Mouse (Mus musculus) cortical plate, adult 2 months (tissue): Measurements from ENCODE around the gene Nmnat3. TPM values are rescaled to one million over a fixed set of nuclear protein-coding genes. Genes with fewer than 3 reads are reported as not detected.
A peak's percentile ranks its signal among the peaks of the same experiment; 100 is the strongest.

Source experiments
- H3K27ac ChIP-seq: fragments of 200-500 bp; 2 replicates; pipeline ENCODE4 v1.5.1; 2012; ENCODE audit warnings: low read length, control low read depth, inconsistent platforms; ENCODE audit not compliant: insufficient read depth
- H3K4me1 ChIP-seq: fragments of 200-500 bp; 2 replicates; pipeline ENCODE4 v1.6.1; 2011; ENCODE audit warnings: low read length; ENCODE audit not compliant: control insufficient read depth, insufficient read depth
- H3K4me3 ChIP-seq: fragments of 200-500 bp; 2 replicates; pipeline ENCODE4 v1.5.1; 2011; ENCODE audit warnings: mild to moderate bottlenecking, low read length, control low read depth; ENCODE audit not compliant: insufficient read depth
- CTCF ChIP-seq: fragments of 200-500 bp; IDR thresholded peaks from 2 replicates; pipeline ENCODE4 v1.5.1; 2011; ENCODE audit warnings: mild to moderate bottlenecking, control low read depth, low read length; ENCODE audit not compliant: insufficient read depth; ENCODE audit errors: extremely low read depth
- POLR2A ChIP-seq: fragments of 200-500 bp; IDR thresholded peaks from 2 replicates; pipeline ENCODE4 v1.6.1; 2011; ENCODE audit warnings: mild to moderate bottlenecking, low read length, control low read depth; ENCODE audit not compliant: insufficient read depth; ENCODE audit errors: extremely low read depth
- polyA plus RNA-seq: library from polyadenylated mRNA; depleted of rRNA; stranded (reverse); fragments of >200 nt; gene quantifications from 2 replicates; pipeline ENCODE4 v1.2.3, GENCODE M21; 2012

Nmnat3 gene
- polyA plus RNA-seq, 1 experiment, result 2.9 TPM

DNA sequence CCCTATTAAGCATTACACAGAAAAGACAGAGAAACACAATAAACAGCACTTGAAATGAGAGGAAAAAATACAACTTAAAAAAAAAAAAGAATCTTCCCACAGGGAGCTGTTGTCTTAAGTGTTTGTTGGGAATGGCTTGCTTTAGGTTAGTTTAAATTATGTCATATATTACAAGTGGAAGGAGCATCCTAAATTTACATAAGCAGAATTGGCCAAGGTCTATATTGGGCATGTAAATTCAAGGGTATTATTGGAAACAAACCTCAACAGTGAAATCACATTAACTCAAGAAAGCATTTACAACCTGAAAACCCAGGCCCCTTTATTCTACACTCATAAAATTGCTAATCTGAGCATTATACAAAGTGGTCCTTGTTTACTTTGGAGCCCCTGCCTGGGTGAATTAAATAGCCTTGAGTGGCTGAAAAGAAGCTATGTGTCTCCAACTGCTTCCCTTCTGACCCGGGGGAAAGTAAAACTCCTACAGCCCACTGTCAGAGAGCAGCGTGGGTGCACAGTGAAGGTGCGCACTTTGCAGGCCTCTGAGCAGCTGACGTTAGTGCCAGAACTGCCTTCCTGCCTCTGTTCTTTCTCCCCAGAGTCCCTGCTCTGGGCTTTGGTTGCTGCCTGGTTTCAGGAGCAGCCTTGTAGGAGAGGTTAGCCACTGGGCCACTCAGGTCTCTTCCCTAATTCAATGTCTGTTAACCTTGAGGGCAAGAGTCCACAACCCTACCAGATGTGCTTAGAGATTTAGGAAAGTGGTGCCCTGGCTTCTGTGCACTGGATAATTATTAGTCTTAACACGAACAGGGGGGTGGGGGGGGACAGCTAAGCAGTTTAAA, 88.3 kb downstream of the Nmnat3 start:
- peaks cover 4% of the 10 kb centered on the region for H3K4me1 ChIP-seq
- H3K27ac ChIP-seq, result no peak overlapping the region
- TF ChIP-seq CTCF, result no peak
- no peak overlapping the region for H3K4me3 ChIP-seq

DNA sequence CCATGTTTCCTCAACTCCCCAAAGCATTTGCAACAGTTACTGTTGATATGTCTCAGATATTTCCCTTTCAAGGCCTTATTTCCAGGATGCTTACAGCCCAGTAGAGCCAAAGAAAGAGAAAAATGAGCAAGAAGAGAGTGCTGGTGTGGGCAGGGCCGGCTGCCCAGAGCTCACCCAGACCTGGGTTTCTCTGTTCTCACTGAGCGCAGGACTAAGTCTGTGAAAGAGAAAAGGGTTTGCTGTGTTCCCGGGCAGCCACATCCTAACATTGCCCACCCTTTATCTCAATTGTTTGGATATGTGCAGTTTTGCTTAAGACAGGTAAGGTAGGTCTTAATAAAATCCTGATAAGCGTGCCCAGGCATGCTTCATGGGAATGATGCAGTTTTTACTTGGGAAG, 92.5 kb downstream of the Nmnat3 start:
- H3K4me3 ChIP-seq, result no peak overlapping the region

DNA sequence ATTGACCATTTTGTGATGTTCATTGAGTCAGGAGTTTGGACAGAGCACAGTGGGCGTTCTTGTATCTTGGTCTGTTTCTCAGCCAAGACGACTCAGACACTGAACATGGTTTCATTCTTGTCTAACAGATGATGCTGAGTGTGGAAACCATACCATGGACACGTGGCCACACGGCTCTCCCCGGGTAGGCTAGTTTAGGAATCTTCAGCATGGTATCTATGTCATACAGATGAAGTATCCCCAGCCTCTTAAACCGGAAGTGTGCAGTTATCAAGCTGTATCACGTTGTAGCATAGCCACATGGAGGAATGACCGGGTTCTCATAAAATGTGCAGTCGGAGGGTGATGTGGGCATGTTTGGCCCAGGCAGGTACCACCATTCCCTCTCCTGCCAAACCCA, 93.4 kb downstream of the Nmnat3 start:
- Histone ChIP-seq H3K4me3 (no peak overlapping the region), H3K27ac (no peak overlapping the region), H3K4me1 (peaks cover 4% of the 10 kb centered on the region)
- TF ChIP-seq POLR2A, result no peak
- no peak for TF ChIP-seq CTCF

More for the DNA sequence above, 92.5 kb downstream of the Nmnat3 start:
- Histone ChIP-seq H3K27ac (no peak overlapping the region), H3K4me1 (peaks cover 4% of the 10 kb centered on the region)
- no peak for TF ChIP-seq POLR2A
- no peak for TF ChIP-seq CTCF

DNA sequence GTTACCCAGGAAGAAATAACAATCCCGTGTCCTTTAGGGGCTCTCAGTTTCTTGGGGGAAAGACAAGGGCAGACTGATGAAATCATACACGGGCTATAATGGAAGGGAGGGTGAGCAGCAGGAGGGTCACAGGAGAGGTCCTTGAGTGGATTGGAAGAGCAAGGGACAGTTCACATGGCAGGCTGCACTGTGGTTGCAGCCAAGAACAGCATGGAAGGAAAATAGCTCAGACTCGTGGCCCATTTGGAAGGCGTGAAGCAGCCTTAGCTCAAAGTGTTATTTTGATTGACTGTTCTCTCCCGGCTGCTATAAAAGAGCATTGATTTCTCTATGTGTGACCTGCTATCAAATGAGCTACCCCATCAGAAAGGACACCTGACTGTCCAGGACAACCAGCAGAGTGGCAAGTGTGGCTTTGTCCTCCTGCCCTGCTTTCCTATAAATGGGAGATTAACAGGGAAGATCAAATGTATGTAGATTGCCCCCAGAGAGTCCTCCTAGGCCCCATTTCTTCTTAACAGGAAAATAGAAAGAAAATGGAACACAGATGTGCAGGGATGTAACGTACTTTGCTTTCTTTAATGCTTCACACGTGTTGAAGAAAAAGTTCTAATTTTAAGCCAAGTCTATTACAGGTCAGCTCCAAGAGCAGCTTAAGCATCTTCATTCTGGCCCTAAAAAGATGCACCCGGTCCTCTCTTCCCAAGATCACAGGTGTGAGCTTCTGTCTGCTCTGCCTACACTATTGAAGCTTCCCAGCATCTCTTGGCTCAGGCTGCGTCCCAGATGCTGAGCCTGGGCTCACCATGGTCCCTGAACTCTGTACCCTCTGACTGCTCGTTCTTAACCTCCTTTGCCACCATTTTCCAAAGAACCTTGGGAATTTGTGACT, 100.8 kb downstream of the Nmnat3 start:
- TF ChIP-seq POLR2A (no peak), CTCF (no peak)
- H3K4me1 ChIP-seq, result peaks cover 7% of the 10 kb centered on the region
- H3K27ac ChIP-seq, result no peak overlapping the region
- H3K4me3 ChIP-seq, result no peak overlapping the region

DNA sequence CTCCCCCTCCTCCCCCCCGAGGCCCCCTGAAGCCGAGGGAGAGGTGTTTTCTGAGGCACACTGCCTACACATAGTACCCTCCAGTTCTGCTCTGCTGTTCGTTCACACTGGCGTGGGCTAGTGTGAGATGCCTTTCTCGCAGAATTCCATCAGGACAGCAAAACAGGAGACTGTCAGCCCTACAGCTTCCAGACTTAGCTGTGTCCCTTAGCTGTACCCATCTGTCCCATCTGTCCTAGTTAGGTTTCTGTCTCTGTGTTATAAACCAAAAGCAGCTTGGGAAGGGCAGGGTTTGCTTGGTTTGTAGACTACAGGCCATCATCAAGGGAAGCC, 101.4 kb downstream of the Nmnat3 start:
- H3K4me3 ChIP-seq, result no peak overlapping the region
- H3K4me1 ChIP-seq, result peaks cover 7% of the 10 kb centered on the region
- no peak overlapping the region for H3K27ac ChIP-seq
- TF ChIP-seq POLR2A (no peak), CTCF (no peak)

DNA sequence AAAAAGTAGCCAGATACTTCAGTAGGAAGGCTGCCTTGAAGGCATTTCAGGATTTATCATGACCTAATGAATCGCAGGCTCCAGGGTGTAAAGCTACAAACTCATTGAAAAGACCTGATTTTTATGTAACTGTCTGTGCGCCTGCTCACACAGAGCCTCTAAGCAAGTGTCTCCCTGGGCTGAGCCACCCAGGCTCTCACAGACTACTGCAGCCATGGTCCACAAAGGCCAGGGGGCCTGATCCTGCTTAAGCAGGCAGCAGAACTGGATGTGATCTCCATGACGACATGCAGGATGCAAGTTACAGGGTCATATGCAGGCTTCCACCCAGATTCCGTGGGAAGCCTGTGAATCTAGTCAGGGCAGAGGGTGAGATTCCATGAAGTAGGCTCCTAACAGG, 106.3 kb downstream of the Nmnat3 start:
- no peak overlapping the region for H3K4me3 ChIP-seq
- no peak for TF ChIP-seq CTCF
- TF ChIP-seq POLR2A, result no peak
- no peak overlapping the region for H3K27ac ChIP-seq
- H3K4me1 ChIP-seq, result 0 out of 2 replicates have a peak, but pooled peaks cover 2% of the 10 kb centered on the region

DNA sequence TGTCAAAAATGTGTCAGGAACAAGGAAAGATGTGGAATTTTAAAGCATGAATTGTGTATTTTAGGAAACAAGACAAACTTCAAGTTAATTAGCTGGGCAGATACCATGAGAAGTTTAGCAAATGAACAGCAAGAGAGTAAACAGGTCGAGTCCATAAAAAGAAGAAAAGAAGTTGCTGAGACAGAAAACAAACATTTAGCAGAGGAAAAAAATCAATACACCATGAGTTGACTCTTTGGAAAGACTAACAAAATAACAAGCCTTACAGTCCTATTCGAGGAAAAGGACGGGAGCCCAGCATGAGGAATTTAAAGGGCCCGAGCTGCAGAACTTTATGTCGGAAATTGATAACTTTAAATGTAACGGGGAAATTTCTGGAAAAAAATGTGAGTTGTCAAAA, 110.0 kb downstream of the Nmnat3 start:
- TF ChIP-seq CTCF (no peak), POLR2A (no peak)
- H3K27ac ChIP-seq, result no peak overlapping the region
- no peak overlapping the region for H3K4me3 ChIP-seq
- peaks cover 4% of the 10 kb centered on the region for H3K4me1 ChIP-seq

DNA sequence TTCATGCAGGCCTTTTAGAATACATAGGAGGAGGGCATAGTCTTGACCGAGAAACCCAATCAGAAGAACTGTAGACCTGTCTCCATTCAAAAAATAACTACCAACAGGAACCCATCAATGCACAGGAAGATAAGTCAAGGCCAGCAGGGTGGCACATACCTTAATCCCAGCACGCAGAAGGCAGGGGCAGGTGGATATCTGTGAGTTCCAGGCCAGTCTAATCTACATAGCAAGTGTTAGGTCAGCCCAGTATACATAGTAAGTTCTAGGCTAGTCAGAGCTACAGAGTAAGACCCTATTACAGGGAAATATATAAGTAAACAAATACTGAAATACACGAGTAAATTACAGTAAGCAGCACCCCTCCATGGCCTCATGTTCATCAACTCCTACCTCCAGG, 110.6 kb downstream of the Nmnat3 start:
- TF ChIP-seq CTCF (no peak), POLR2A (no peak)
- no peak overlapping the region for H3K4me3 ChIP-seq
- no peak overlapping the region for H3K27ac ChIP-seq
- H3K4me1 ChIP-seq, result peaks cover 4% of the 10 kb centered on the region

DNA sequence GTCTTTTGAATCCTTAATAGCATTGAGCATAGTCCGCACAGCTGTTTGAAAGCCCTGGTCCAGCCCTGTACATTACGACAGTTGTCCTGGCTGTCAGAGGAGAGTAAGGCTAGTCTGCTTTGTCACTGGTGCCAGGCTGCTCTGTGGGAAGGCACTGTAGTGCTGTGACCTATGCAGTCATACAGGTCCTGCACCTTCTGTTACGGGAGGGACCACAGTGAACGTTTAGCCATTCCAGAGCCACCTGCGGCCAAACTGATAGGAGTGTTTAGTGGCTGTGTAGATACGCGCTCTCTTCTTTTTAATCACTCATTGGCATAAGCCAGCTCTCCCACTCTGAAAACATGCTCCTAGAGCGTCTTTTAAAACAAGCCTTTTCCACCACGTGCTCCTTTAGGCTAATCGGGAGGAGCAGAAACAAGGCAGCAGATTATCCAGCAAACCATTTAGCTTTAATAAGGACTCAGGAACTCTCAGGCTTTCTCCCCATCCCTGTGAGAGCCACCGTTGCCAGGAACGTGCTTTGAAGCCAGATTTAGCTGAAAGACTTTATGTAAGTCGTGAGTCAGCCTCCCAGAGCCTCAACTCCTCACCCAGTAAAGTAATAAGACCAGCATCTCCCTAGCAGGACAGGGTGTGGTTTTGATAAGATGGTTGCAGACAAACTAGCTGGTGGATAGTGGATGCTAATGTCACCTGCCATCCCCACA, 113.1 kb downstream of the Nmnat3 start:
- Histone ChIP-seq H3K4me3 (no peak overlapping the region), H3K27ac (peak overlapping the region; percentile 13), H3K4me1 (peaks cover 4% of the 10 kb centered on the region)
- no peak for TF ChIP-seq CTCF
- TF ChIP-seq POLR2A, result no peak

DNA sequence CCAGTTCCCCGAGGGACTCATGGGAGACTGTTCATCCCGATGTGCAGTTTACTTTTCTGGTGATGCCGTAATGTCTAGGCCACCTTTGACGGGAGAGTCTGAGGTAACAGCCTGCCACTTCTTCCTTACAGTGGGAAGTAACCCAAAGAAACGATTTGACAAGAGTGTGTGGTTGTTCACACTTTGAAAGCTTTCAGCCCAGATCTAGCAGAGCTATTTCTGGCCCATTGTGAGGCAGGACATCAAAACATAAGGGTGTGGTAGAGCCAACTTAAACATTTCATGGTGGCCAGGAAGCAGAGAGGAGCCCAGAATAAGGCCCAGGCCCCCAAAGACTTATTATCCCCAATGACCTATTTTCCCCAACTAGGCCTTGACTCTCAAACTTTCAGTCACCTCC, 114.4 kb downstream of the Nmnat3 start:
- TF ChIP-seq POLR2A (no peak), CTCF (no peak)
- Histone ChIP-seq H3K27ac (no peak overlapping the region), H3K4me1 (peaks cover 4% of the 10 kb centered on the region), H3K4me3 (no peak overlapping the region)
